Mouse (Mus musculus) testis, adult 2 months (tissue): ENCODE measurements at regions not wholly inside any gene's neighbourhood (a gene's known extent, or its start where the extent isn't known, plus 50 kb on each side); places are given as distances from the start of the nearest gene placed in this dataset.

Experiments
- H3K27ac ChIP-seq: fragments of 200-500 bp; 2 replicates; pipeline ENCODE4 v1.5.1; 2012; ENCODE audit warnings: low read depth, low read length; ENCODE audit not compliant: control insufficient read depth, insufficient read depth
- H3K27me3 ChIP-seq: fragments of 200-500 bp; 2 replicates; pipeline ENCODE4 v1.6.1; 2012; ENCODE audit warnings: mild to moderate bottlenecking, low read length, moderate library complexity; ENCODE audit not compliant: control insufficient read depth, insufficient read depth
- H3K36me3 ChIP-seq: fragments of 200-500 bp; 2 replicates; pipeline ENCODE4 v1.6.1; 2012; ENCODE audit warnings: mild to moderate bottlenecking, low read length; ENCODE audit not compliant: control insufficient read depth, insufficient read depth
- H3K4me1 ChIP-seq: fragments of 200-500 bp; 2 replicates; pipeline ENCODE4 v1.6.1; 2012; ENCODE audit warnings: low read length; ENCODE audit not compliant: control insufficient read depth, insufficient read depth
- H3K4me3 ChIP-seq: fragments of 200-500 bp; 2 replicates; pipeline ENCODE4 v1.5.1; 2012; ENCODE audit warnings: low read depth, mild to moderate bottlenecking, low read length, moderate library complexity, mixed read lengths; ENCODE audit not compliant: control insufficient read depth
- CTCF ChIP-seq: fragments of 200-500 bp; IDR thresholded peaks from 2 replicates; pipeline ENCODE4 v1.5.1; 2012; ENCODE audit warnings: low read depth, mild to moderate bottlenecking, inconsistent platforms, low read length, moderate library complexity; ENCODE audit not compliant: control insufficient read depth, insufficient read depth, insufficient replicate concordance
- POLR2A ChIP-seq: fragments of 200-500 bp; IDR thresholded peaks from 2 replicates; pipeline ENCODE4 v1.6.1; 2012; ENCODE audit warnings: low read depth, mild to moderate bottlenecking, inconsistent platforms, low read length, moderate library complexity; ENCODE audit not compliant: control insufficient read depth

- Histone ChIP-seq H3K27ac (no peak overlapping the region), H3K4me3 (peak overlapping the region; percentile 22), H3K36me3 (no peaks in the 10 kb centered on the region), H3K4me1 (no peaks in the 10 kb centered on the region), H3K27me3 (no peaks in the 10 kb centered on the region)
- no peak for TF ChIP-seq POLR2A
- TF ChIP-seq CTCF, result no peak
Observed at GRCm38 (mm10) chr12:68980640-68981039, 178.3 kb downstream of the Rps29 start.

- Histone ChIP-seq H3K4me3 (no peak overlapping the region), H3K36me3 (no peaks in the 10 kb centered on the region), H3K27me3 (no peaks in the 10 kb centered on the region), H3K27ac (no peak overlapping the region), H3K4me1 (no peaks in the 10 kb centered on the region)
- no peak for TF ChIP-seq CTCF
- no peak for TF ChIP-seq POLR2A
Observed at GRCm38 (mm10) chr12:68980173-68980572, 178.8 kb downstream of the Rps29 start.

- H3K27ac ChIP-seq, result no peak overlapping the region
- no peaks in the 10 kb centered on the region for H3K27me3 ChIP-seq
- no peak overlapping the region for H3K4me3 ChIP-seq
- H3K36me3 ChIP-seq, result no peaks in the 10 kb centered on the region
- H3K4me1 ChIP-seq, result no peaks in the 10 kb centered on the region
- TF ChIP-seq POLR2A, result no peak
Observed at GRCm38 (mm10) chr12:68979232-68979631, 179.8 kb downstream of the Rps29 start.

GRCm38 (mm10) chr12:68977276-68977675, 181.7 kb downstream of the Rps29 start:
- TF ChIP-seq CTCF (no peak), POLR2A (no peak)
- no peaks in the 10 kb centered on the region for H3K4me1 ChIP-seq
- no peak overlapping the region for H3K27ac ChIP-seq
- H3K27me3 ChIP-seq, result no peaks in the 10 kb centered on the region
- H3K4me3 ChIP-seq, result no peak overlapping the region
- no peaks in the 10 kb centered on the region for H3K36me3 ChIP-seq

- Histone ChIP-seq H3K36me3 (no peaks in the 10 kb centered on the region), H3K4me1 (no peaks in the 10 kb centered on the region), H3K27me3 (no peaks in the 10 kb centered on the region), H3K27ac (no peak overlapping the region), H3K4me3 (no peak overlapping the region)
- TF ChIP-seq CTCF, result no peak
- TF ChIP-seq POLR2A, result no peak
Observed at GRCm38 (mm10) chr12:68947240-68947639, 211.7 kb downstream of the Rps29 start.

GRCm38 (mm10) chr12:68910590-68910989, 248.4 kb downstream of the Rps29 start:
- Histone ChIP-seq H3K4me3 (no peak overlapping the region), H3K4me1 (no peaks in the 10 kb centered on the region), H3K27ac (no peak overlapping the region), H3K27me3 (no peaks in the 10 kb centered on the region), H3K36me3 (no peaks in the 10 kb centered on the region)
- TF ChIP-seq CTCF (no peak), POLR2A (no peak)

GRCm38 (mm10) chr12:68904770-68905169, 254.2 kb downstream of the Rps29 start:
- Histone ChIP-seq H3K27ac (no peak overlapping the region), H3K27me3 (no peaks in the 10 kb centered on the region), H3K4me1 (no peaks in the 10 kb centered on the region), H3K36me3 (no peaks in the 10 kb centered on the region), H3K4me3 (no peak overlapping the region)
- TF ChIP-seq CTCF (no peak), POLR2A (no peak)

- no peak overlapping the region for H3K4me3 ChIP-seq
- TF ChIP-seq POLR2A, result no peak
- no peak for TF ChIP-seq CTCF
- no peak overlapping the region for H3K27ac ChIP-seq
- no peaks in the 10 kb centered on the region for H3K27me3 ChIP-seq
- no peaks in the 10 kb centered on the region for H3K36me3 ChIP-seq
- H3K4me1 ChIP-seq, result no peaks in the 10 kb centered on the region
Observed at GRCm38 (mm10) chr12:68889141-68889540, 269.8 kb downstream of the Rps29 start.
